Mouse (Mus musculus) ovary, postnatal 14 days (tissue): Measurements from ENCODE around the gene Tpst1.
"Not testable (repeated sequence)": the region's sequence is repeated elsewhere in the genome, so short reads cannot be mapped to it uniquely, and the experiment has no call there.

ENCODE experiments used
- DNase-seq: peaks from one replicate; pipeline ENCODE4 v3.0.0; 2022; ENCODE audit warnings: low spot score

Gene Tpst1

DNA sequence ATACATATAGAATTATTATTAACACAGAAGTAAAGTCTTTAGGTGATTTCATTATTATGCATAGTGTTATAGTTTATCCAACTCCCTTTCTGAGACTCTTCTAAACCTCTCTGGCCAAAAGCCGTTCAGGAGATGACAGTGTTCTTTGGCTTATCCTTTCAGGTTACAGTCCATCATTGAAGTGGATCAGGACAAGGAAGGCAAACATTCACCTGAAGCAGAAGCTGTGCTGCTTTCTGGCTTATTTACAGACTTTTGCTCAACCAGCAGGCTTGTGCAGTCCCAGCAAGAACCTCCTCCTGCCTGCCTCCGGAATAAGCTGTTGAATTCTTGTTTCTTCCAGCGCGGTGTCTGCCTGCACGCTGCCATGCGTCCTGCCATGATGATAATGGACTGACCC, at the start of gene Tpst1:
Tpst1 (plus strand) TSS at position 301 of the 400 bp plus-strand sequence.
- DNase-seq, result no peak

DNA sequence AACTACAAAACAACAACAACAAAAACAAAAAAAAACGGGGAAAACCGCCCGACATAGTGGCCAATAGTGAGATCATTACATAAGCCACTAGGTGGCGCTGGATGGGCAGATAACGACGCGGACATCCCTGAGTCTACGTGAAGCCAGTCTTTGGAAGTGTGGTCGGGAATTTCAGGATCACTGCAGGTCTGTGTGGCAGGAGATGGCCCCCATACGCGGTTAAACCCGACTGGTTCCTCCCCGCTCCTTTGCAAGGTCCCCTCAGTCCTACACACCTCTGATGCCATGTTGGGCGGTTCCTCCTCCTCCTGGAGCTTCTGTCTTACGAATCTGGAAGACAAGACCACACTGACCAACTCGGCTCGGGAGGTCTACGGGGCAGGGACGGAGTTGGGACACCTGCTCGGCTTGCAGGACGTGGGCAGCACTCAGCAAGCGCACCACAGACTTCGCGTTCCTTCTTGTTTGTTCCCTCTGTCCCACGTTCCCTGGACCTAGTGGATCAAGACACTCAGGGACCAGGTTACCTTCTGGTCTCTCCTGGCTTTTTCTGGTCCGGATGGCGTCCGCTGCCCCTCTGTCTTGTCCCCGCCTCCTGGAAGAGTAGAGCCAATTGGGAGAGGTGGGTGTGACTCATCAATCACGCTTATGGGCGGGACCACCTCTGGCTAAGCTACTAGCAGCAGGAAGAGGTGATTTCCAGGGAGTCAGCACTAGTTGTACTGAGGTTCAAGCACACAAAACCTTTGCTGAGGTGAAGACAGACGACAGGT, 49.2 kb upstream of the Tpst1 start:
- peak; percentile 72 for DNase-seq

GRCm38 (mm10) chr5:130027134-130027533, 46.0 kb upstream of the Tpst1 start:
- DNase-seq, result no peak

DNA sequence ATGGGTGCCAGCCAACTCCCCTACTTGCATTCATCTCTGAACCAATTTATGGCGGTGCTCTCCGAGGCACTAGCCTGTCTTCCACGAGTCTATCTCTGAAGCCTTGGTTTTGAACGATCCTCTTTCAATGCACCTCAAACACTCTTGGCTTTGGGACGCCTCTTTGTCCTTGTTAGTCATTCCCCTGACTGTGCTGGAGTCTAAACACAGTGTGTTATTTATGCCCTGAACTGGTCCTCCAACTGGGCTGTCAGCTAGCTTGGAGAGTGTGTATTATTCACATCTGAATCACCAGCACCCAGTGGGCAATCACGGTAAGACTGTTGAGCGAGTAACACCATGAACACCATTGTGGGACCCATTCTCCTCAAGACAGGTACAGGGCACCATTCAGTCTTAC, 45.4 kb upstream of the Tpst1 start:
- DNase-seq, result no peak

- DNase-seq, result peak; percentile 70
These were observed 43.8 kb upstream of the Tpst1 start, which contains the start of the genes Asl and Crcp for GRCm38 (mm10) chr5:130029142-130029897. Gene Asl (minus strand): TSS chr5:130029247. Gene Crcp (plus strand): TSS chr5:130029290.

- no peak for DNase-seq
These were observed 41.4 kb upstream of the Tpst1 start for GRCm38 (mm10) chr5:130031410-130032390.

DNA sequence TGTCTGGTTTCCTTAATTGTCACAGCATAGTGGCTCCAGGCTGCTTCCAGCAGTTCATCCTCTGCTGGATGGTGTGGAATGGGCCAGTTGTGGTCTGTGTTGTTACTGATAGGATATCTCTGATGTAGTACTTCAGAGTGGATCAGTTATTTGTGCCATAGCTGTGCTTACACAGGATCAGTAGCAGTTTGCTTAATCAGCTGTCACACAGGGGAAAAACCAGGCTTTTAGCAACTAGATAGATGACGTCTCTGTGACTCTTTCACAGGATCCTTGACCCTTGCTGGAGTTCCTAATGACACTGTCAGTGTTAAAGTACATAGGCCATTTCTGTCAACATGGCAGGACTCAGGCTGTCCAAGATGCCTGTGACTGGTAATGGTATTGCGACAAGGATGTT, 39.3 kb upstream of the Tpst1 start:
- DNase-seq, result no peak

DNA sequence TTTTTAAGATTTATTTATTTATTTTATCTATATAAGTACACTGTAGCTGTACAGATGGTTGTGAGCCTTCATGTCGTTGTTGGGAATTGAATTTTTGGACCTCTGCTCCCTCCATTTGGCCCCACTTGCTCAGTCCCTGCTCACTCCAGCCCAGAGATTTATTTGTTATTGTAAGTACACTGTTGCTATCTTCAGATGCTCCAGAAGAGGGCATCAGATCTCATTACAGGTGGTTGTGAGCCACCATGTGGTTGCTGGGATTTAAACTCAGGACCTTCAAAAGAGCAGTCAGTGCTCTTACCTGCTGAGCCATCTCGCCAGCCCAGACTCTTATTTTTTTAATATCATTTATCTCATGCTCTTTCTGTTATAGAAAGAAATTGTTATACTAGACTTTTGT, 36.8 kb upstream of the Tpst1 start:
- not testable (repeated sequence) for DNase-seq

GRCm38 (mm10) chr5:130037752-130038455, 35.2 kb upstream of the Tpst1 start:
- peak; percentile 46 for DNase-seq

DNA sequence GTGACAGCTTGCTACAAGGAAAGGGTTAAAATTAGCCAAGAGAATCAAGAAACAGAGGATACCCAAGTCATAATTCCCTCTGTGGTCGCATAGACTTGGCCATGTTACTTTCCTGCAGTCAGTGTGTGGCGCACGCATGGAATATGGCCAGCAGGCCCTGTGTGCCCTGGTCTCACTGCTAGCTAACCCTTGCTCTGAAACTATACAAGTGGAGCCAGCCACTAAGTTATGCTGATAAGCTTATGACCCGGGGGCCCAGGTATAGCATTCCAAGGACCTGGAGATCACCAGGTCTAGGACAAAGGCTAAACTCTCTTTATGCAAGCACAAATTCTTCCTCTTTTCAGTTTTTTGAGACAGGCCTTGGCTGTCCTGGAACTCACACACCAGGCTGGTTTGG, 32.3 kb upstream of the Tpst1 start:
- DNase-seq, result no peak

DNA sequence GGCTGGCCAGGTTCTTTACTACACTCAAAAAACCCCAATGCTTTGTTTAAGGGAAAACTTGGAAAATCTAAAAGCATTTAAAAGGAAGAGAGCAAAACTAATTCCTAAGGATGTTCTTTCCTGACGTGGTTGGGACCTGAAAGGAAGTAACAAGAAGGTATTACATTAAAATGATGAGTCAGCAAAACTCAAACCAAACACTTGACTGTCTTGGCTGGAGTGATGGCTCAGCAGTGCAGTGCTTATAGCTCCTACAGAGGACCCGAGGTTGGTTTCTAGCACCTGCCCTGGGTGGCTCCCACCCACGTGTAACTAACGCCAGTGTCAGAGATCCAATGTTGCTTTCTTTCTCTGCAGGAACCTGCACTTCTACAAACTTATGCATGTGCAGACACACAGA, 31.9 kb upstream of the Tpst1 start:
- DNase-seq, result no peak

- DNase-seq, result no peak
These were observed 29.4 kb upstream of the Tpst1 start for GRCm38 (mm10) chr5:130043741-130044140.

DNA sequence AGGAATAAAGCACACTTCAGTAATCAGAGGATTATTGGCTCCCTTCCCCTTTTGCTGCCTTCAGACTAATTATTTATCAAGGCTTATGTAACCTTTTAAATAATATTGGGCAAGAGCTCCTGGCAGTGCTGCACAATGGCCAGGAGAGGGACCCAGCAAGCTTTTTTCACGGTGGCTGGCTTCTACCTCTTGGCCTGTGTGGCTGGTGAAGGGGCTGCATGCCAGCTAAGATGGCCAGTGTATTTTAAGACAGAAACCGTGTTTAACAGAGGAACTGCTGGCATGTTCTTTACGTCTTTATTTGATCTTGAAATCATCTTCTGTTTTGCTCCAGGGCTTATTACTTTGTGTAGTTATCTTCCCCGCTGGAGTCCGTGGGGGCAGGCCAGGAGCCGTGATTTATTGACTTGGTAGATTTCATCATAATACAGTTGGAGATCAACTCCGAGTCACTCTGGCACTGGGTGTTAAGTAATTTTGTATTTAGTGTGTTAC, 28.9 kb upstream of the Tpst1 start:
- peak; percentile 51 for DNase-seq

DNA sequence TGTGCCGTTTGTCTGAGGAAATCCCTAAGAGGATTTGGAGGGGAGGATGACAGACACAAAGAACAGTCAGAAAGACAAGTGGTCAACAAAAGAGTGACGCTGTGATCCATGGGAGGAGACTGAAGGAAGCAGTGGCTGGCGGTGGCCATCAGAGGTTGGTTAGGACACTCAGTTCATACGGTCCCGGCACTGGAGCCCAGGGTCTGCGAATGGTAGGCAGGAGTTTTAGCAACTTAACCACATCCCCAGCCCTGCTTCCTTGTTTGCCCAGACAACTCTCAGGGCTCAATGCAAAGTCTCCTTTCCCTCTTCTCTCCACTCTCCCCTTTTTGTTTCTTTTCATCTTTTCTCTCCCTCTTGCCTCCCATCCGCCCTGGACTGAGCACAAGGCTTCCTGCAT, 27.0 kb upstream of the Tpst1 start:
- DNase-seq, result no peak

- DNase-seq, result no peak
These were observed 26.5 kb upstream of the Tpst1 start for GRCm38 (mm10) chr5:130046589-130046988.

DNA sequence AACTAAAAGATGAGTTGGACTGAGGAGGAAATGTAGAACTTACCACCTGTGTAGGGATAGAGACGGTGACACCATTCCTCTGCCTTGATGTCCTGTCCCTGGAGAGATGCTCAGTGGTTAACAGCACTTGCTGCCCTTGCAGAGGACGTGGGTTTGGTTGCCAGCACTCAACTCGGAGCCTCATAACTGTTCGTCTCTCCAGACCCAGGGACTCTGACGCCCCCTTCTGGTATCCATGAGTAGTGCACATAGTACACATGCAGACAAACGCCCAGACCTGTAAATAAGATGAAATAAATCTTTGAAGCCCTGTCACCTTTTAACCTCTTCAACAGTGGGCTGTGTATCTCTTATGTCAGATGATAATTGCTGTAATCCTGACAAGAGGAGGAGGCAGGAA, 26.1 kb upstream of the Tpst1 start:
- DNase-seq, result no peak

DNA sequence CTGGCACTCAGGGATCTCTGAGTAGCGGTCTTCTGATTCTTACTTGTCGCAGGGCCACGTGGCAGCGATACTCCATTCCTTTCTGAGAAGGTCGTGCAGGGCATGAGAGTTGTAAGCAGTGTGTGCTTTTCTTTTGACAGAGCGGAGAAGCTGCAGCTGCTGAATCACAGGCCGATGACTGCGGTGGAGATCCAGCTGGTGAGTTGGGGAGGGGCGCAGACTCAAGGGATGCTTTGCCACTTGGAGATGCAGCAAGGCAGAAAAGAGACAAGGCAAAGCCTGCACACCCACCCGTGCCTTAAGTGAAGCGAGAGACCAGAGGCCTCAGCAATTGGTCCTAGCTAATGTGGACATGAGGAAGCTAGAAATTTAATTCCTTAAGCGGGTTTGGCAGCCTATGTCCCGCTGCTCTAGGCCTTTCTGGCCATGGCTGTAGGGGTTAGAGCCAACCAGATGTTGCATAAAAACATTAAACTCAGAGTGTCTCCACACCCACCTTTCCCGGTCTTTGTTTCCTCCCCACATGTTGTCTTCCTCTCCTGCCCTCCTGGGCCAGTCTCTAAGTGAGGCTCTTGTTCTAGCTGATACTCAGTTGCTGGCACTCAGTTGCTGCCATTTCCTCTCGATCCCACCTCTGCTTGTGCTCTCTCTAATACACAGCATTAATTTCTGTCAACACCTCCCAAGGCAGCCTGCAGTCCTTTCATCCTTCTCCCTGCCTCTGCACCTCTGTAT, 24.2 kb upstream of the Tpst1 start:
- no peak for DNase-seq

DNA sequence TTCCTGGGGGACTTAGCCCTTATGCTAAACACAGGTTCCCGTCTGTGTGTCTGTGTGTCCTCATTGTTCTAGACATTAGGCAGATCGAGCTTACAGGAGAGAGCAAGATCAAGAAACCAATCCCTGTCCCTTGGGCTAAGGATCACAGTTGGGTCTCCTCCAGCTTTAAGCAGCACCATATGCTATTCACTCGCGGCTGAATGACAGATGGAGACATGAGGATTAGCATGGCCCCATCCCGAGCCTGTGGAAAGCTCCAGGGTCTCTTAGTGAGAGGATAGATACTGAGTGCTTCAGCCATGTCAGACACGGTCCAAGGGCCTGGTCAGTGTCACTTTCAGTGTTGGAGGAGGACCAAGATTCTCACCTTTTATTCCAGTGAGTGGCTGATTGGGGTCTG, 22.7 kb upstream of the Tpst1 start:
- DNase-seq, result no peak

GRCm38 (mm10) chr5:130051073-130051860, 21.9 kb upstream of the Tpst1 start:
- DNase-seq, result no peak

- DNase-seq, result no peak
These were observed 20.6 kb upstream of the Tpst1 start for GRCm38 (mm10) chr5:130052510-130052909.
